12 mouse cellular contexts compared by ENCODE assay signal in the genomic region with DNA sequence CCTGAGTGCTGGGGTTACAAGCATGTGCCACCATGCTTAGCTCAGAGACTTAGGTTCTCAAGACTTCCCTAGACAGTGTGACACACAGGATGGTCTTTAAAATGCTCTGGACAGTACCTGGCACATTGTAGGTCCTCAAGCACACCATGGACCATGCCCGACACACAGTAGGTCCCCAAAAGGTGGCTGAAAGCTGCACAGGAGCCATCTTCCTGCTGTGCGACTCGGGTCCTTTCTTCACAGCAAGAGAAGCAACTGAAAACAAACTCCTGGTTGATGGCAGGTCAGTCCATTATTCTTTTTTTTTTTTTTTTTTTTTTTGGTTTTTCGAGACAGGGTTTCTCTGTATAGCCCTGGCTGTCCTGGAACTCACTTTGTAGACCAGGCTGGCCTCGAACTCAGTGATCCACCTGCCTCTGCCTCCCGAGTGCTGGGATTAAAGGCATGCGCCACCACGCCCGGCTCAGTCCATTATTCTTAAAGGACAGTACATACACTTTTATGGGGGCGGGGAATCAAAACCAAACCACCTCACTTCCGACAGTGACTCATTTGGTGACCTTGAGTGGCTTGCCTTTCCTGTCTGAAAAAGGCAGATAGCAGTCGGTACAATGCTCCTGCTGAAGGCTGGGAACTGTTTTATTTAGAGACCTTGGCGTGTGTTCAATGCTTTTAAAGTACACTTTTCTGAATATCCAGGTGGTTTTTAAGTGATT. TPM values are rescaled to one million over a fixed set of nuclear protein-coding genes. Genes with fewer than 3 reads are reported as not detected.
DNase-seq lines count a peak whose midpoint lies in the region; ATAC-seq lines count a peak whose summit lies in the region.
"Had no signal": no experiment of that assay in that cellular context is flagged by ENCODE, and none has a peak within 500 bp of the region (broad histone marks: within the 10 kb centered on the region; RNA-seq: fewer than 3 reads in every experiment).

No protein-coding gene starts in this region.

- no peak overlapping the region for H3K9ac ChIP-seq in kidney, embryonic 14.5 days (ENCODE audit: low read depth, low read length)
- H3K9ac ChIP-seq in intestine, embryonic 16.5 days (ENCODE audit: low read depth, low read length), result no peak overlapping the region

- no peaks in the 10 kb centered on the region for H3K9me3 ChIP-seq in kidney, embryonic 14.5 days (ENCODE audit: control insufficient read depth, low read length)
- H3K9me3 ChIP-seq in intestine, embryonic 16.5 days (ENCODE audit: control insufficient read depth, low read length), result no peaks in the 10 kb centered on the region
- H3K9me3 ChIP-seq in embryonic facial prominence, embryonic 10.5 days, result no peaks in the 10 kb centered on the region
- H3K9me3 ChIP-seq in limb, embryonic 10.5 days (replicated peaks), result no peaks in the 10 kb centered on the region
- H3K9me3 ChIP-seq: G1E had no signal

- DNase-seq in kidney, postnatal 10 days, result peak; percentile 34
- DNase-seq in CD4-positive, CD25-positive, alpha-beta regulatory T cell, adult 2 months (ENCODE audit: low read depth, low spot score), result peak; percentile 49
- DNase-seq in adrenal gland, adult 2 months, result peak; percentile 81
- no peak for DNase-seq in right cerebral cortex, adult 18-20 months
- DNase-seq in embryonic facial prominence, embryonic 10.5 days (ENCODE audit: low spot score), result no peak
- DNase-seq in limb, embryonic 10.5 days (ENCODE audit: low spot score), result no peak
- DNase-seq: cerebellum, postnatal 36 days; gastrocnemius, adult 2 months had no signal

- H3K4me2 ChIP-seq in kidney, embryonic 14.5 days (replicated peaks; ENCODE audit: low read depth, low read length), result no peak overlapping the region
- H3K4me2 ChIP-seq in intestine, embryonic 16.5 days (ENCODE audit: low read depth, low read length), result no peak overlapping the region

- H3K27ac ChIP-seq in kidney, embryonic 14.5 days (ENCODE audit: low read depth, low read length), result no peak overlapping the region
- peak overlapping the region; percentile 24; the same call in 1 of the 2 replicates for H3K27ac ChIP-seq in intestine, embryonic 16.5 days (ENCODE audit: low read length)
- no peak overlapping the region for H3K27ac ChIP-seq in embryonic facial prominence, embryonic 10.5 days (replicated peaks)
- no peak overlapping the region for H3K27ac ChIP-seq in limb, embryonic 10.5 days
- H3K27ac ChIP-seq: gastrocnemius, adult 2 months had no signal

- no peaks in the 10 kb centered on the region for H3K36me3 ChIP-seq in kidney, embryonic 14.5 days (ENCODE audit: control insufficient read depth, insufficient read depth, low read length)
- H3K36me3 ChIP-seq in intestine, embryonic 16.5 days (ENCODE audit: control insufficient read depth, insufficient read depth, low read length), result no peaks in the 10 kb centered on the region
- no peaks in the 10 kb centered on the region for H3K36me3 ChIP-seq in embryonic facial prominence, embryonic 10.5 days (replicated peaks)
- H3K36me3 ChIP-seq in limb, embryonic 10.5 days, result no peaks in the 10 kb centered on the region
- H3K36me3 ChIP-seq: G1E had no signal

- no peaks in the 10 kb centered on the region; the same call in 1 of the 2 replicates for H3K27me3 ChIP-seq in kidney, embryonic 14.5 days (ENCODE audit: control insufficient read depth, insufficient read depth, low read length)
- no peaks in the 10 kb centered on the region for H3K27me3 ChIP-seq in intestine, embryonic 16.5 days (replicated peaks; ENCODE audit: control insufficient read depth, insufficient read depth, low read length)
- H3K27me3 ChIP-seq in embryonic facial prominence, embryonic 10.5 days (replicated peaks; ENCODE audit: low read depth, poor library complexity, severe bottlenecking), result peaks cover 35% of the 10 kb centered on the region
- H3K27me3 ChIP-seq in limb, embryonic 10.5 days (ENCODE audit: low read depth, poor library complexity, severe bottlenecking), result peaks cover 36% of the 10 kb centered on the region

- H3K4me1 ChIP-seq in kidney, embryonic 14.5 days (ENCODE audit: control insufficient read depth, insufficient read depth, low read length), result no peaks in the 10 kb centered on the region
- H3K4me1 ChIP-seq in intestine, embryonic 16.5 days (ENCODE audit: control insufficient read depth, insufficient read depth, low read length), result no peaks in the 10 kb centered on the region
- H3K4me1 ChIP-seq in embryonic facial prominence, embryonic 10.5 days, result peaks cover 9% of the 10 kb centered on the region; the same call in 1 of the 2 replicates
- H3K4me1 ChIP-seq in limb, embryonic 10.5 days, result no peaks in the 10 kb centered on the region

- ATAC-seq in kidney, embryonic 14.5 days (ENCODE audit: low FRiP score, low TSS enrichment), result no peak
- peak; percentile 52; the same call in 1 of the 2 replicates for ATAC-seq in intestine, embryonic 16.5 days

- 68% methylated on average over 12 of the region's 13 CpGs for WGBS in kidney, embryonic 14.5 days
- WGBS in intestine, embryonic 16.5 days, result 62% methylated on average over 11 of the region's 13 CpGs
- 83% methylated on average over 12 of the region's 13 CpGs for WGBS in embryonic facial prominence, embryonic 10.5 days
- 83% methylated on average over 12 of the region's 13 CpGs for WGBS in limb, embryonic 10.5 days

- no peak overlapping the region for H3K4me3 ChIP-seq in kidney, embryonic 14.5 days (ENCODE audit: low read length)
- H3K4me3 ChIP-seq in intestine, embryonic 16.5 days (ENCODE audit: low read length), result no peak overlapping the region
- H3K4me3 ChIP-seq in embryonic facial prominence, embryonic 10.5 days, result no peak overlapping the region
- no peak overlapping the region for H3K4me3 ChIP-seq in limb, embryonic 10.5 days
- H3K4me3 ChIP-seq: gastrocnemius, adult 2 months had no signal

RNA-seq across cellular contexts. Expression of a gene that starts 11.3 kb away (rescaled TPM):
- not detected in 2 replicates for polyA plus RNA-seq in kidney, embryonic 14.5 days (2014; fragmentation: Nextera tagmentation; extraction: Ambion mirVana)
- total RNA-seq in adrenal gland, adult 2 months (2021), result 1 to 10 TPM; 2.1 to 4.8 TPM
- polyA plus RNA-seq in adrenal gland, adult 2 months (2012; rRNA removed), result 10.3 and 10.9 TPM in 2 replicates
- not detected in 2 replicates for polyA plus RNA-seq in intestine, embryonic 16.5 days (2015; fragmentation: Nextera tagmentation; extraction: Ambion mirVana)
- polyA plus RNA-seq in embryonic facial prominence, embryonic 10.5 days (2016; fragmentation: Nextera tagmentation; extraction: Ambion mirVana), result 0.13 TPM in 1 of 2 replicates, not detected in the other
- not detected in 2 replicates for polyA plus RNA-seq in limb, embryonic 10.5 days (2016; fragmentation: Nextera tagmentation; extraction: Ambion mirVana)
- total RNA-seq: gastrocnemius, adult 2 months had no signal
- polyA plus RNA-seq: G1E; liver, embryonic 16.5 days had no signal

RNA-seq across cellular contexts. Expression of a gene that starts 26.8 kb away (rescaled TPM):
- polyA plus RNA-seq in kidney, embryonic 14.5 days (2014; fragmentation: Nextera tagmentation; extraction: Ambion mirVana), result 16.7 and 16.9 TPM in 2 replicates
- total RNA-seq in adrenal gland, adult 2 months (2021), result 10 to 100 TPM; 45.1 to 61.0 TPM
- polyA plus RNA-seq in adrenal gland, adult 2 months (2012; rRNA removed), result 20.4 and 26.9 TPM in 2 replicates
- 32.7 and 35.3 TPM in 2 replicates for polyA plus RNA-seq in intestine, embryonic 16.5 days (2015; fragmentation: Nextera tagmentation; extraction: Ambion mirVana)
- polyA plus RNA-seq in embryonic facial prominence, embryonic 10.5 days (2016; fragmentation: Nextera tagmentation; extraction: Ambion mirVana), result 19.7 and 20.8 TPM in 2 replicates
- polyA plus RNA-seq in limb, embryonic 10.5 days (2016; fragmentation: Nextera tagmentation; extraction: Ambion mirVana), result 20.7 and 21.9 TPM in 2 replicates

RNA-seq across cellular contexts. Expression of a gene that starts 39.8 kb away (rescaled TPM):
- 21.7 TPM in 2 replicates for polyA plus RNA-seq in kidney, embryonic 14.5 days (2014; fragmentation: Nextera tagmentation; extraction: Ambion mirVana)
- total RNA-seq in adrenal gland, adult 2 months (2021), result 10 to 100 TPM; 11.2 to 15.5 TPM
- polyA plus RNA-seq in adrenal gland, adult 2 months (2012; rRNA removed), result 26.4 and 31.5 TPM in 2 replicates
- 39.2 and 42.4 TPM in 2 replicates for polyA plus RNA-seq in intestine, embryonic 16.5 days (2015; fragmentation: Nextera tagmentation; extraction: Ambion mirVana)
- 3.3 and 4.8 TPM in 2 replicates for polyA plus RNA-seq in embryonic facial prominence, embryonic 10.5 days (2016; fragmentation: Nextera tagmentation; extraction: Ambion mirVana)
- polyA plus RNA-seq in limb, embryonic 10.5 days (2016; fragmentation: Nextera tagmentation; extraction: Ambion mirVana), result 4.1 and 4.9 TPM in 2 replicates
- total RNA-seq: G1E had no signal
- polyA plus RNA-seq: G1E had no signal

RNA-seq across cellular contexts. Expression of a gene that starts 46.5 kb away (rescaled TPM):
- polyA plus RNA-seq in kidney, embryonic 14.5 days (2014; fragmentation: Nextera tagmentation; extraction: Ambion mirVana), result 7.4 and 10.1 TPM in 2 replicates
- total RNA-seq in adrenal gland, adult 2 months (2021), result 10 to 100 TPM; 24.4 to 26.4 TPM
- 30.9 and 69.4 TPM in 2 replicates for polyA plus RNA-seq in adrenal gland, adult 2 months (2012; rRNA removed)
- 3.5 and 3.6 TPM in 2 replicates for polyA plus RNA-seq in intestine, embryonic 16.5 days (2015; fragmentation: Nextera tagmentation; extraction: Ambion mirVana)
- 1.1 and 1.2 TPM in 2 replicates for polyA plus RNA-seq in embryonic facial prominence, embryonic 10.5 days (2016; fragmentation: Nextera tagmentation; extraction: Ambion mirVana)
- 0.55 and 0.60 TPM in 2 replicates for polyA plus RNA-seq in limb, embryonic 10.5 days (2016; fragmentation: Nextera tagmentation; extraction: Ambion mirVana)

Comparison
In these comparisons a context has a peak if more than half of its experiments do, and no peak if none do; other contexts are left out.
1. DNase-seq: peak in kidney, postnatal 10 days (single experiment), CD4-positive, CD25-positive, alpha-beta regulatory T cell, adult 2 months (single experiment) and adrenal gland, adult 2 months (single experiment); none in right cerebral cortex, adult 18-20 months (single experiment), embryonic facial prominence, embryonic 10.5 days (single experiment) and limb, embryonic 10.5 days (single experiment).
2. RNA of a gene that starts 11.3 kb away (polyA plus RNA-seq): 10.3 to 10.9 TPM in adrenal gland, adult 2 months; not detected in kidney, embryonic 14.5 days, 0.13 TPM in embryonic facial prominence, embryonic 10.5 days, not detected in intestine, embryonic 16.5 days and not detected in limb, embryonic 10.5 days; every median in the first group is over 10 times any median in the second.